Mouse (Mus musculus): Measurements from ENCODE around the gene Coq6.

GRCm38 (mm10) chr12:84392681-84393080 lies 31.2 kb downstream of the Coq6 start:
- TF ChIP-seq POLR2A (IDR thresholded peaks at IDR 0.05; ENCODE audit: low read depth, low read length) (no peak), CTCF (IDR thresholded peaks at IDR 0.05; ENCODE audit: extremely low read depth, insufficient read length, insufficient replicate concordance, low read depth, low read length) (no peak)

All from small intestine, adult 2 months (tissue).